Mouse (Mus musculus): ENCODE results near the gene Mrps25. TPM values are rescaled to one million over a fixed set of nuclear protein-coding genes. Genes with fewer than 3 reads are reported as not detected.

The Mrps25 gene
- polyA plus RNA-seq (2015; fragmentation: Nextera tagmentation; extraction: Ambion mirVana): 61.1 and 73.8 TPM in 2 replicates

GRCm38 (mm10) chr6:92183621-92184131 lies at the start of gene Mrps25:
Gene Mrps25 (minus strand): TSS chr6:92184033.
- no peak for DNase-seq (ENCODE audit: low spot score)

GRCm38 (mm10) chr6:92231762-92232161 lies 47.9 kb upstream of the Mrps25 start:
- no peak for DNase-seq (ENCODE audit: low spot score)

GRCm38 (mm10) chr6:92231356-92231755 lies 47.5 kb upstream of the Mrps25 start:
- no peak for DNase-seq (ENCODE audit: low spot score)

GRCm38 (mm10) chr6:92229586-92229985 lies 45.8 kb upstream of the Mrps25 start:
- no peak for DNase-seq (ENCODE audit: low spot score)

- no peak for DNase-seq (ENCODE audit: low spot score)
These were observed 45.3 kb upstream of the Mrps25 start for GRCm38 (mm10) chr6:92229103-92229502.

- DNase-seq (ENCODE audit: low spot score): no peak
These were observed 41.1 kb upstream of the Mrps25 start for GRCm38 (mm10) chr6:92224981-92225380.

GRCm38 (mm10) chr6:92222021-92222420 lies 38.2 kb upstream of the Mrps25 start:
- DNase-seq (ENCODE audit: low spot score): no peak

GRCm38 (mm10) chr6:92221604-92222003 lies 37.8 kb upstream of the Mrps25 start:
- DNase-seq (ENCODE audit: low spot score): no peak

GRCm38 (mm10) chr6:92219445-92219844 lies 35.6 kb upstream of the Mrps25 start:
- peak; percentile 6 for DNase-seq (ENCODE audit: low spot score)

- peak; percentile 96 for DNase-seq (ENCODE audit: low spot score)
These were observed 31.1 kb upstream of the Mrps25 start, which contains the start of gene Rbsn for GRCm38 (mm10) chr6:92214773-92215449. Gene Rbsn (minus strand): TSS chr6:92214925.

GRCm38 (mm10) chr6:92214055-92214772 lies 30.4 kb upstream of the Mrps25 start:
- peak; percentile 4 for DNase-seq (ENCODE audit: low spot score)

- DNase-seq (ENCODE audit: low spot score): no peak
These were observed 15.6 kb upstream of the Mrps25 start for GRCm38 (mm10) chr6:92199414-92199813.

GRCm38 (mm10) chr6:92184178-92184577 lies 345 bp upstream of the Mrps25 start:
- no peak for DNase-seq (ENCODE audit: low spot score)

GRCm38 (mm10) chr6:92176450-92176849 lies 7.4 kb downstream of the Mrps25 start:
- no peak for DNase-seq (ENCODE audit: low spot score)

- no peak for DNase-seq (ENCODE audit: low spot score)
These were observed 21.1 kb downstream of the Mrps25 start for GRCm38 (mm10) chr6:92162724-92163123.

- no peak for DNase-seq (ENCODE audit: low spot score)
These were observed 25.0 kb downstream of the Mrps25 start for GRCm38 (mm10) chr6:92158801-92159200.

- DNase-seq (ENCODE audit: low spot score): no peak
These were observed 30.1 kb downstream of the Mrps25 start for GRCm38 (mm10) chr6:92153774-92154173.

- no peak for DNase-seq (ENCODE audit: low spot score)
These were observed 38.0 kb downstream of the Mrps25 start for GRCm38 (mm10) chr6:92145881-92146280.

GRCm38 (mm10) chr6:92136356-92136755 lies 47.5 kb downstream of the Mrps25 start:
- no peak for DNase-seq (ENCODE audit: low spot score)

- DNase-seq (ENCODE audit: low spot score): no peak
These were observed 50.2 kb downstream of the Mrps25 start for GRCm38 (mm10) chr6:92133617-92134016.

GRCm38 (mm10) chr6:92132021-92132911 lies 51.6 kb downstream of the Mrps25 start:
- DNase-seq (ENCODE audit: low spot score): peak; percentile 17

All from thymus, postnatal 0 days (tissue).